Mouse (Mus musculus): Measurements from ENCODE around the gene Fbxl20. TPM values are rescaled to one million over a fixed set of nuclear protein-coding genes. Genes with fewer than 3 reads are reported as not detected.

Gene Fbxl20
- polyA plus RNA-seq, 1 experiment from 2014 or later: 7.3 TPM

DNA sequence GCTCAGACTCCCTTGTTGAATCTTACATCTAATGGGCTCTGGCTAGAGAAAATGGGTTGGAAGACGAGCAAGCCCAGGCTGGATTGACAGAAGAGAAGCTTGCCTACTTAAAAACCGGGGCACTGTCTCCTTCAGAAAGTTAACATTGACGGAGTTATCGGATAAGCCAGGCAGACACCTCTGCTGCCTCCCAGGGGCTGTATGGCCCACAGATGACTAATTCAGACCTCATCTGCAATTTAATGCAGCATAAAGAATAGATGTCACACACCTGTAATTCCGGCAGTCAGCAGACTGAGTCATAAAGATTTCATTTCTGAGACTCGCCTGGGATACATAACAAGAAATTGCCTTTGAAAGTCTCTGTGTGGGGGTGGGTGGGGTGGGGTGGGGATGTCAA is 69.8 kb downstream of the Fbxl20 start:
- H3K27ac ChIP-seq (ENCODE audit: low read depth, low read length): no peak overlapping the region
- H3K36me3 ChIP-seq (ENCODE audit: control insufficient read depth, insufficient read depth): peaks cover 10% of the 10 kb centered on the region; the same call in 1 of the 2 replicates
- no peak for ATAC-seq
- H3K27me3 ChIP-seq (replicated peaks; ENCODE audit: control insufficient read depth, insufficient read depth, low read length): no peaks in the 10 kb centered on the region
- TF ChIP-seq CTCF (IDR thresholded peaks at IDR 0.05; ENCODE audit: low read depth): no peak
- no peaks in the 10 kb centered on the region for H3K9me3 ChIP-seq (ENCODE audit: control insufficient read depth)
- no peaks in the 10 kb centered on the region for H3K4me1 ChIP-seq (replicated peaks; ENCODE audit: control insufficient read depth, insufficient read depth, low read length)
- no peak overlapping the region for H3K4me3 ChIP-seq (ENCODE audit: low read depth, low read length)
- no peak overlapping the region for H3K9ac ChIP-seq (ENCODE audit: low read depth, low read length)
- no peak overlapping the region for H3K4me2 ChIP-seq (replicated peaks; ENCODE audit: low read depth)
- WGBS: 85% methylated on average over 6 of the region's 6 CpGs

DNA sequence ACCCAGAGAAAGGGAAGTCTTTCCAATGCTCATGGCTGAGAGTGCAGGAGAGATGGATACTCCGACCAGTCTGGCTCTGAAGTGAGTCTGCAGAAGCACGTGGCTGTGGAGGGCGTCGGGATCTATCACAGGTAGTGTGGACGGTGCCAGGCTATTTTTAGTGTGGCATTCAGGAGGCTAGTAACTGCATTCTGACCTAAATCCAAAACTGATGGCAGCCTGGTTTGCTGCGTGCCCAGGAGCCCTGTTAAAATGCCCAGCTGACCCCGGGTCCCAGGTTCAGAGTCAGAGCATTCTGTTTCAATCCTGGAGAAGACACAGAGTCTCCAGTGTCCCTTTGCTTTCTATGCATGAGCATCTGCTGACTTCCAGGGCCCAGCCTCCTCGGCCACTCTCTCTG is 73.1 kb downstream of the Fbxl20 start:
- no peak for ATAC-seq
- Histone ChIP-seq H3K9ac (ENCODE audit: low read depth, low read length) (no peak overlapping the region), H3K27me3 (replicated peaks; ENCODE audit: control insufficient read depth, insufficient read depth, low read length) (no peaks in the 10 kb centered on the region), H3K9me3 (ENCODE audit: control insufficient read depth) (no peaks in the 10 kb centered on the region), H3K4me3 (ENCODE audit: low read depth, low read length) (no peak overlapping the region), H3K4me2 (replicated peaks; ENCODE audit: low read depth) (no peak overlapping the region), H3K36me3 (ENCODE audit: control insufficient read depth, insufficient read depth) (0 out of 2 replicates have a peak, but pooled peaks cover 7% of the 10 kb centered on the region), H3K27ac (ENCODE audit: low read depth, low read length) (no peak overlapping the region), H3K4me1 (replicated peaks; ENCODE audit: control insufficient read depth, insufficient read depth, low read length) (no peaks in the 10 kb centered on the region)
- WGBS: 78% methylated on average over 8 of the region's 8 CpGs
- no peak for TF ChIP-seq CTCF (IDR thresholded peaks at IDR 0.05; ENCODE audit: low read depth)

- Histone ChIP-seq H3K9ac (ENCODE audit: low read depth, low read length) (no peak overlapping the region), H3K4me2 (replicated peaks; ENCODE audit: low read depth) (no peak overlapping the region), H3K27me3 (replicated peaks; ENCODE audit: control insufficient read depth, insufficient read depth, low read length) (no peaks in the 10 kb centered on the region), H3K4me1 (replicated peaks; ENCODE audit: control insufficient read depth, insufficient read depth, low read length) (no peaks in the 10 kb centered on the region), H3K9me3 (ENCODE audit: control insufficient read depth) (no peaks in the 10 kb centered on the region), H3K36me3 (ENCODE audit: control insufficient read depth, insufficient read depth) (no peaks in the 10 kb centered on the region), H3K4me3 (ENCODE audit: low read depth, low read length) (no peak overlapping the region), H3K27ac (ENCODE audit: low read depth, low read length) (no peak overlapping the region)
- peak; percentile 93 for TF ChIP-seq CTCF (IDR thresholded peaks at IDR 0.05; ENCODE audit: low read depth)
- WGBS: 22% methylated on average over 13 of the region's 13 CpGs
- ATAC-seq: no peak
Observed at GRCm38 (mm10) chr11:98075195-98075808, 74.9 kb downstream of the Fbxl20 start.

- no peak for ATAC-seq
- no peak overlapping the region for H3K9ac ChIP-seq (ENCODE audit: low read depth, low read length)
- H3K27ac ChIP-seq (ENCODE audit: low read depth, low read length): no peak overlapping the region
- no peaks in the 10 kb centered on the region for H3K27me3 ChIP-seq (replicated peaks; ENCODE audit: control insufficient read depth, insufficient read depth, low read length)
- no peak overlapping the region for H3K4me2 ChIP-seq (replicated peaks; ENCODE audit: low read depth)
- H3K4me1 ChIP-seq (replicated peaks; ENCODE audit: control insufficient read depth, insufficient read depth, low read length): no peaks in the 10 kb centered on the region
- no peaks in the 10 kb centered on the region for H3K36me3 ChIP-seq (ENCODE audit: control insufficient read depth, insufficient read depth)
- no peak for TF ChIP-seq CTCF (IDR thresholded peaks at IDR 0.05; ENCODE audit: low read depth)
- H3K4me3 ChIP-seq (ENCODE audit: low read depth, low read length): no peak overlapping the region
- no peaks in the 10 kb centered on the region for H3K9me3 ChIP-seq (ENCODE audit: control insufficient read depth)
- 82% methylated on average over 4 of the region's 4 CpGs for WGBS
Observed at GRCm38 (mm10) chr11:98073442-98073841, 76.8 kb downstream of the Fbxl20 start.

- 95% methylated on average over 21 of the region's 21 CpGs for WGBS
- no peak for ATAC-seq
Observed at GRCm38 (mm10) chr11:98067255-98067654, 82.9 kb downstream of the Fbxl20 start.

GRCm38 (mm10) chr11:98066201-98066600 is 84.0 kb downstream of the Fbxl20 start:
- Histone ChIP-seq H3K4me2 (replicated peaks; ENCODE audit: low read depth) (no peak overlapping the region), H3K4me3 (ENCODE audit: low read depth, low read length) (no peak overlapping the region), H3K36me3 (ENCODE audit: control insufficient read depth, insufficient read depth) (no peaks in the 10 kb centered on the region), H3K9me3 (ENCODE audit: control insufficient read depth) (no peaks in the 10 kb centered on the region), H3K4me1 (replicated peaks; ENCODE audit: control insufficient read depth, insufficient read depth, low read length) (no peaks in the 10 kb centered on the region), H3K27me3 (replicated peaks; ENCODE audit: control insufficient read depth, insufficient read depth, low read length) (no peaks in the 10 kb centered on the region), H3K27ac (ENCODE audit: low read depth, low read length) (no peak overlapping the region), H3K9ac (ENCODE audit: low read depth, low read length) (no peak overlapping the region)
- no peak for ATAC-seq
- no peak for TF ChIP-seq CTCF (IDR thresholded peaks at IDR 0.05; ENCODE audit: low read depth)
- 88% methylated on average over 12 of the region's 12 CpGs for whole genome bisulfite sequencing

More at GRCm38 (mm10) chr11:98067255-98067654, 82.9 kb downstream of the Fbxl20 start:
- no peak for TF ChIP-seq CTCF (IDR thresholded peaks at IDR 0.05; ENCODE audit: low read depth)
- Histone ChIP-seq H3K27ac (ENCODE audit: low read depth, low read length) (no peak overlapping the region), H3K4me2 (replicated peaks; ENCODE audit: low read depth) (no peak overlapping the region), H3K4me1 (replicated peaks; ENCODE audit: control insufficient read depth, insufficient read depth, low read length) (no peaks in the 10 kb centered on the region), H3K4me3 (ENCODE audit: low read depth, low read length) (no peak overlapping the region), H3K9me3 (ENCODE audit: control insufficient read depth) (no peaks in the 10 kb centered on the region), H3K36me3 (ENCODE audit: control insufficient read depth, insufficient read depth) (no peaks in the 10 kb centered on the region), H3K9ac (ENCODE audit: low read depth, low read length) (no peak overlapping the region), H3K27me3 (replicated peaks; ENCODE audit: control insufficient read depth, insufficient read depth, low read length) (no peaks in the 10 kb centered on the region)

Data from intestine, postnatal 0 days (tissue).